Mouse (Mus musculus) A20 (cell line): ENCODE data around the gene Efna2.

Experiments used
- DNase-seq: peaks from one replicate; pipeline ENCODE4 v3.0.0-alpha.2; 2011; ENCODE audit warnings: low read depth, low spot score

The Efna2 gene

DNA sequence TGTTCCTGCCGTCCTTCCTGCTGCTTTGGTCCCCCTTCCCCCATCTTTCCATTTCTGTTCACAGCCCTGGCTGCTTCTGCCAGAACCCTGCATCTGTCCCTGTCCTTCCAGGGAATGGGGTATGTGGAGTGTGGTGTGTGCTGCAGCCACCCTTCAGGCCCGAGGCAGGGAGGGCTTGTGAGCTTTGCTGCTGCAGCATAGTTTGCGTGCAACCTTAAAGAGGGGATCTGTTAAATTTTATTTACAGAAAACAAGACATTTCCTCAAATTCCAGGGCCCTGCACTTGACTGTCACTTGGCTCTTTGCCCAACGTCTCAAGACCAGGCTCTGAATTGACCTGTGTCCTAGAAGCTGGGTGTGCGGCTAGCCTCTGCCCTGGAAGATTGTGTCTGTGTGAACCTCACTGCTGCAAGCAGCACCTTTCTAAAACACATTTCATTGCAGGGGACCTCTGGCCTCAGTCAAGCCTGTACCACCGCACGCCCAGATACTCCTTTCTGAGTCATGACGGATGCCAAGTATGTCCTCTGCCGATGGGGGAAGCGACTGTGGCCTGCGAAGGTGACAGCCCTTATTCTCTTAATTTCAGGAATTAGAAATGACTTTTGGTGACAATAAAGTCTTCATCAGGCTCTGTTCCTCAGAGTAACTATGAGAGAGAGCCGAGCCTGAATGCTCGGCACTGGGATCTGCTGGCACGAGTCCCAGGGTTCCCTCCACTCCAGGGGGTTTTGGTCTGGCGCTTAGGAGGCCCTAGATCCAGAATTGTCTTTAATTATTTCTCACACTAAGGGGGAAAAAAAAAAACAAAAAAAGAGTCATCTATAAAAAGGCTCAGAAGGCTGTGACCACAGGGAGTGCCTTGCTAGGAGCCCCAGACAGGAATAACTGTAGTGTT lies 48.8 kb downstream of the Efna2 start:
- DNase-seq = no peak

DNA sequence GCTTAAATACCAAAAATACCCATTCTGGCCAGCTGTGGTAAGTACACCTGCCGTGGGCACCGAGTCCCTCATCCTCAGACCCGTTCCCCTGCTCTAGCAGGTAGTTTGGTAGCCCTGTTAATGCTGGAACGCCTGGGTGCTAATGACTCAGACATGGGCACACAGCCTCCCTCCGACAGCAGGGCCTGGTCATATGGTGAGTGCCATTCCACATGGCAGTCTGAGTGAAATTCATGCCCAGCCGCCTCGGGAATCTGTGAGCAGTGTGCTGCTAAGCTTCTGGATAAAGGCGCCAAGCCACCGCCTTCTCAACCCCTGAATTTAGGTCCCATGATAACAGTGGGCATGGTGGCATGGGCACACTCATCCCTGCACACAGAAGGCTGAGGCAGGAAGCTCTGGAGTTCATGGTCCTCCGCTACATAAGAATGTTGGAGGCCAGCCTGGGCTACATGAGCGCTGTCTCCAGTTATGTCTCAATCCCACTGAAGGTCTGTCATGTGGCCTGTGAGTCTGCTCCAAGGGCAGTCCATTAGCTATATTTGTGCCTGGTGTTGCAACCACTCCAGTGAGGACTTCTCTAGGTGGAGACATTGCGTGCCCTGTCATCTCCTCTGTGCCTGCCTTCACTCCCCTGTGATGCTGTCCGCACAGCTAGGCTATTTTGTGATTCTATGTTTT lies 57.0 kb downstream of the Efna2 start:
- DNase-seq = no peak

DNA sequence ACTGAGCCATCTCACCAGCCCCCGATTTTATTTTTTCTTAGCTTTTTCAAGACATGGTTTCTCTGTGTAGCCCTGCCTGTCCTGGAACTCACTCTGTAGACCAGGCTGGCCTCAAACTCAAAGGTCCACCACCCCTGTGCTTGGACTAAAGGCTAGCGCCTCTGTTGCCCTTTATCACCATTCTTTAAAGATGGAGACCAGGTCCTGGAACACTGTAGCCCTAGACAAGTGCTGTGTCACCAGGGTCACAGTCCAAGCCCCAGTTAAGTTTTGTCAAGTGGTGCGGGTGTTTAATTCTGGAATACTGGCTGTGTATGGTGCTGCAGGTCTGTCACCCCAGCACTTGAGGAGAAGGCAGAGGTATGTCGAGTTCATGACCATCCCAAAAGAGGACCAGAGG lies 57.7 kb downstream of the Efna2 start:
- no peak for DNase-seq

DNA sequence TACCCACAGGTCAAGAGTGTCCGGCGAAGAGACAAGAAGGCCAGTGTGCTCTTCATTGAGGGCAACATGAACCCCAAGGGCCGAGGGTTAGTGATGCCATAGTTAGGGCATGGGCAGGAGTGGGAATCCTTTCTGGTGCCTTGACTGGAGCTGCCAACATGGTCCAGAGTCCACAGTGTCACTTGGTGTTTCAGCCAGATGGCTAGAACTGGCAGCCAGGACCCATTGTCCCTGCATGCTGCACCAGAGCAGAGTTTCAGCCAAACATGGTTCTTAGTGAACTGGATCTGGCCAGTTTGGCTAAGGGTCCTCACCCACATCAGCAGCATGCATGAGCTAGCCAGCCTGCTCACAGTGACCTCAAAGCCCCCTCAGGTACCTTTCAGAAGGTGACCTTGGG lies 59.0 kb downstream of the Efna2 start:
- DNase-seq = no peak
